Mouse (Mus musculus) lung, postnatal 0 days (tissue): Measurements from ENCODE around the gene Pfdn4. TPM values are rescaled to one million over a fixed set of nuclear protein-coding genes. Genes with fewer than 3 reads are reported as not detected.

Experiments used
- ATAC-seq: fragments of 200-750 bp; cut with Nextera tagmentation; 2 replicates; pipeline ENCODE4 v1.8.0; 2017; ENCODE audit warnings: moderate library complexity
- DNase-seq: peaks from one replicate; pipeline ENCODE4 v3.0.0-alpha.2; 2016; ENCODE audit warnings: low spot score
- H3K27ac ChIP-seq: fragments of 300-500 bp; sonication (generic); 2 replicates; pipeline ENCODE4 v1.5.1; 2014; ENCODE audit warnings: antibody characterized with exemption, mild to moderate bottlenecking, low read length, mixed read lengths
- H3K27me3 ChIP-seq: fragments of 300-500 bp; sonication (generic); replicated peaks from 2 replicates; pipeline ENCODE4 v1.6.1; 2014; ENCODE audit warnings: low read length, mixed read lengths; ENCODE audit not compliant: insufficient read depth
- H3K36me3 ChIP-seq: fragments of 300-500 bp; sonication (generic); 2 replicates; pipeline ENCODE4 v1.6.1; 2014; ENCODE audit warnings: low read length, mixed read lengths; ENCODE audit not compliant: insufficient read depth
- H3K4me1 ChIP-seq: fragments of 300-500 bp; sonication (generic); 2 replicates; pipeline ENCODE4 v1.6.1; 2014; ENCODE audit warnings: antibody characterized with exemption, low read depth, low read length, mixed read lengths; ENCODE audit not compliant: insufficient read depth
- H3K4me2 ChIP-seq: fragments of 300-500 bp; sonication (generic); replicated peaks from 2 replicates; pipeline ENCODE4 v1.6.1; 2014; ENCODE audit warnings: low read depth, mild to moderate bottlenecking, low read length, moderate library complexity, mixed read lengths
- H3K4me3 ChIP-seq: fragments of 300-500 bp; sonication (generic); 2 replicates; pipeline ENCODE4 v1.5.1; 2014; ENCODE audit warnings: low read depth, low read length
- H3K9ac ChIP-seq: fragments of 300-500 bp; sonication (generic); replicated peaks from 2 replicates; pipeline ENCODE4 v1.6.1; 2014; ENCODE audit warnings: low read depth, mild to moderate bottlenecking
- H3K9me3 ChIP-seq: fragments of 300-500 bp; sonication (generic); 2 replicates; pipeline ENCODE4 v1.6.1; 2016; ENCODE audit warnings: low read length, mixed read lengths
- CTCF ChIP-seq: IDR thresholded peaks from 2 replicates; pipeline ENCODE4 v1.5.1; 2016; ENCODE audit warnings: antibody characterized with exemption, mild to moderate bottlenecking
- EP300 ChIP-seq: IDR thresholded peaks from 2 replicates; pipeline ENCODE4 v1.6.1; 2016; ENCODE audit warnings: antibody characterized with exemption, mild to moderate bottlenecking, control low read depth
- WGBS: fragments of 180-500 bp; shearing (Covaris S2); extraction: QIAGEN DNeasy Blood & Tissue Kit; methylation state at CpG from one replicate; pipeline ENCODE4 v1.1.7; 2014; 5-methylcytosine and 5-hydroxymethylcytosine counted together
- polyA plus RNA-seq: library from polyadenylated mRNA; unstranded; fragments of >200 nt; fragmentation: Nextera tagmentation; extraction: Ambion mirVana; gene quantifications from 2 replicates; pipeline ENCODE4 v1.2.1, GENCODE M21; 2015

The Pfdn4 gene
- polyA plus RNA-seq, 1 experiment from 2014 or later, result 50.4 TPM

- H3K4me1 ChIP-seq, result no peaks in the 10 kb centered on the region
- no peaks in the 10 kb centered on the region for H3K36me3 ChIP-seq
- H3K4me2 ChIP-seq, result no peak overlapping the region
- WGBS, result 19% methylated on average over 5 of the region's 5 CpGs
- H3K27ac ChIP-seq, result no peak overlapping the region
- no peaks in the 10 kb centered on the region for H3K9me3 ChIP-seq
- DNase-seq (peak; percentile 57), ATAC-seq (0 out of 2 replicates have a peak, but pooled peaks have one; percentile 16)
- no peak overlapping the region for H3K9ac ChIP-seq
- no peaks in the 10 kb centered on the region for H3K27me3 ChIP-seq
- H3K4me3 ChIP-seq, result no peak overlapping the region
- no peak for TF ChIP-seq EP300
- no peak for TF ChIP-seq CTCF
These were observed 54.0 kb downstream of the Pfdn4 start for GRCm38 (mm10) chr2:170550240-170550639.

GRCm38 (mm10) chr2:170552088-170552487, 55.9 kb downstream of the Pfdn4 start:
- H3K9ac ChIP-seq, result no peak overlapping the region
- no peaks in the 10 kb centered on the region for H3K27me3 ChIP-seq
- ATAC-seq (no peak), DNase-seq (no peak)
- H3K9me3 ChIP-seq, result no peaks in the 10 kb centered on the region
- H3K27ac ChIP-seq, result no peak overlapping the region
- H3K4me1 ChIP-seq, result no peaks in the 10 kb centered on the region
- TF ChIP-seq EP300, result no peak
- no peak for TF ChIP-seq CTCF
- no peak overlapping the region for H3K4me2 ChIP-seq
- H3K4me3 ChIP-seq, result no peak overlapping the region
- no peaks in the 10 kb centered on the region for H3K36me3 ChIP-seq
- 55% methylated on average over 7 of the region's 7 CpGs for WGBS

DNA sequence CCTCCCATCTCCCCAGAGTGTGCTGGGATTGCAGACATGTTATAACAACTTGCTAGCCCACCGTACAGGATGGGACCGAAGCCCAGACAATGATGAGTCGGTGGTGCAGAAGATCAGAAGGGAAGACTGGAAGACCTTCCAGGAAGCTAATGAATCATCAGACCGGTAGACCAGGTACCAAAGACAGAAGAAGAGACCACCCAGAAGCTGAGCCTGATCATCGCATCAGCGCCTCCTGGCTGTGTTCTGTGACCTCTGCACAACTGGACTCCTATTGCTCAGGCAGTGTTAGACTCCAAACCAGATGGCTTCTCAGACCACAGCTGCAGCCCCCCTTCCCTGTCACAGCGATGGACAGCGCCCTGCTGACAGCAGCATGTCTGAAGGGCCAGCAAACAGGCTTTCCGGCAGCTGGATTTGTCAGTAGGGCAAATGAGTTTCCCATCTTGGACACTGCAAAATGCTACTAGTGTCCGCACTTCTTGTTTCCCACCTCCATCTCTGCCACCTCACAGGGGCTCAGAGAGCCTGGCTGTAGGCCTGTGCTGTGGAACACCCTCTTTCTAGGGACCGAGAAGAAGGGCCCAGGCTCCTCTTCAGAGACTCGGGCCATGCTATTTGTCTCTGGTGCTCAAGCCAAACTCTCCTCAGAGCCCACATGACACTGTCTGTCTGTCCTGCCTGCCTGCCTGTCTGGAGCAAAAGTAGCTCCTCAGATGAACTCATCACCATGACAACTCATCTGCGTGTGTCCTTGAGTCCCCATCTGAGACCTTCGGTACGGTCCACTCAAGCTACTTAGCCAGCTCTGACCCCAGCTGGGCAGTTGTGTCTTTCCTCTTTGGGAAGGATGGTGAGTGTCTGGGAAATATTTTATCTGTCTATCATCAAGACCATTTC, 68.0 kb downstream of the Pfdn4 start:
- Histone ChIP-seq H3K9ac (no peak overlapping the region), H3K27ac (no peak overlapping the region), H3K4me2 (no peak overlapping the region), H3K27me3 (no peaks in the 10 kb centered on the region), H3K4me1 (no peaks in the 10 kb centered on the region), H3K36me3 (no peaks in the 10 kb centered on the region), H3K9me3 (no peaks in the 10 kb centered on the region), H3K4me3 (no peak overlapping the region)
- no peak for DNase-seq
- TF ChIP-seq CTCF (no peak), EP300 (no peak)
- WGBS, result 70% methylated on average over 15 of the region's 15 CpGs
- no peak for ATAC-seq

GRCm38 (mm10) chr2:170564995-170565394, 68.8 kb downstream of the Pfdn4 start:
- TF ChIP-seq EP300, result no peak
- TF ChIP-seq CTCF, result no peak
- DNase-seq (no peak), ATAC-seq (no peak)
- Histone ChIP-seq H3K9me3 (no peaks in the 10 kb centered on the region), H3K4me3 (no peak overlapping the region), H3K4me1 (no peaks in the 10 kb centered on the region), H3K27ac (no peak overlapping the region), H3K9ac (no peak overlapping the region), H3K4me2 (no peak overlapping the region), H3K27me3 (no peaks in the 10 kb centered on the region), H3K36me3 (no peaks in the 10 kb centered on the region)
- WGBS, result 79% methylated on average over 8 of the region's 8 CpGs

Other genes with a start within 250 kb of the Pfdn4 start
- gene Bcas1, start 68.6 kb upstream of the Pfdn4 start, polyA plus RNA-seq, result 3.0 and 3.1 TPM in 2 replicates
- not detected in 2 replicates for gene Cyp24a1, start 717 bp downstream of the Pfdn4 start, polyA plus RNA-seq
- gene 4930470P17Rik, start 105.6 kb downstream of the Pfdn4 start, polyA plus RNA-seq, result not detected in 2 replicates
- 0.55 TPM in 2 replicates for gene Dok5, start 235.4 kb downstream of the Pfdn4 start, polyA plus RNA-seq